Mouse (Mus musculus) mouse embryonic stem cell (cell line): ENCODE results near the gene Nlrc5.

Experiments
- in situ Hi-C, 2 experiments: fragments of 300-500 bp; cut with MboI; formaldehyde crosslinking; loops; 1 replicate in 1 of 2; 3 replicates in 1 of 2; pipeline ENCODE4 v1.14.3; 2019 to 2020; ENCODE audit warnings: low sequenced_read_pairs in 2 of 2, low pct_unique_long_range_greater_than_20kb in 1 of 2, mixed read lengths in 1 of 2; ENCODE audit not compliant: unreplicated experiment in 1 of 2

Gene Nlrc5

DNA sequence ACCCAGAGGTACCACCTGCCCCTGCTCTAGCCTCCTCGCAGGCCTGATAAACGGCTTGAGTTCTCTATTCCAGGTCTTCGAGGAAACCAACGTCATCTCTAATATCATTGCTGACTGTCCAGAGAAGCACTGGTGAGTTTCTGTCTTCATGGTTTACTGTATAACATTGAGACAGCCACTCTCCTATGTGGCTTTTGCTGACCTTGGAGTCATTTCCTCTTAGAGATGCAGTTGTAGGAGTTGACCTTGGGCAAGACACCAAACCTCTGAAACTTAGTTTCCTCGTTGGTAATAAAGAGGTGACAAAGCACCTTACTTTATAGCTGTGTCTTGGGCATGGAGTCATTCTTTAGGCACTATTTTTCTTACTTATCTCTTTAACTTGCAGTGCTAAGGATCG, 21.6 kb upstream of the Nlrc5 start:
- in situ Hi-C loops: no loop called here

GRCm38 (mm10) chr8:94413509-94413908, 20.6 kb upstream of the Nlrc5 start:
- in situ Hi-C loops: no loop called here

DNA sequence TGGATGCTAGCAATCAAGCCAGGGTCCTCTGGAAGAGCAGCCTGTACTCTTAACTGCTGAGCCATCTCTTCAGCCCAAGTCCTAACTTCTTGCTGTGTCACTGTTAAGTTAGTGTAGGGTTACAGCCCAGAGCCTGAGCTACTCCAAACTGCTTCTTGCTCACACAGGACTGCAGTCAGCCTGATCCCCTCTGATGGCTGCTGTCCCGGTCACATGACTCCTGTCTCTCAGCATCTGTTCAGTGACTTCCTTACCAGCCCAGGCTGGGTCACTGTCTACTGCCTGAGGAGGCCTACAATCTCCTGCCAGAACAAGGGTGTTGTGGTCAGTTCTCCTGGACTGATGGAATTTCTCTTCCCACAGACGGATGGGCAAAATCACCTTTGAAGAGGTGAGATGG, 18.9 kb upstream of the Nlrc5 start:
- in situ Hi-C loops: no loop called here

GRCm38 (mm10) chr8:94418017-94418416, 16.1 kb upstream of the Nlrc5 start:
- in situ Hi-C loops: no loop called here

- in situ Hi-C loops: no loop called here
These were observed 11.9 kb upstream of the Nlrc5 start for GRCm38 (mm10) chr8:94422270-94422669.

- in situ Hi-C loops: no loop called here
These were observed 6.2 kb upstream of the Nlrc5 start for GRCm38 (mm10) chr8:94427953-94428352.

DNA sequence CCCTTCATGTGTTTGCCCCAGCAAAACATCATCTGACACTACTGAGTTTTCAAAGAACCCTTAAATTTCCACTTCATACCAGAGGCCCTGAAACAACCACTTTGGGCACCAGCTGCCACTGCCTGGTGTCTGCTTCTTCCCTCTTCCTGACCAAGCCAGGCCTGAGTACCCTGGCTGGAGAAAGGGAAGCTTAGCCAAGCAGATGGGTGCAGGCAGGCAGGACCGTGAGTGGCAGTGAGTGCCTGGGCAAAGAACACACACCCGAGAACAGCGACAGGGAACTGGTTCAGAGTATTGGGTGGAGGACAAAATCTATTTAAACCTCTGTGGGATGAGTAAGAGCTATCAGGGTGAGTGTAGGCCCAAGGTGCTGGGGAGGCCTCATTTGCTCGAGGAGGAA, 5.7 kb upstream of the Nlrc5 start:
- in situ Hi-C loops: no loop called here

- in situ Hi-C loops: no loop called here
These were observed 4.8 kb upstream of the Nlrc5 start for GRCm38 (mm10) chr8:94429376-94429775.

DNA sequence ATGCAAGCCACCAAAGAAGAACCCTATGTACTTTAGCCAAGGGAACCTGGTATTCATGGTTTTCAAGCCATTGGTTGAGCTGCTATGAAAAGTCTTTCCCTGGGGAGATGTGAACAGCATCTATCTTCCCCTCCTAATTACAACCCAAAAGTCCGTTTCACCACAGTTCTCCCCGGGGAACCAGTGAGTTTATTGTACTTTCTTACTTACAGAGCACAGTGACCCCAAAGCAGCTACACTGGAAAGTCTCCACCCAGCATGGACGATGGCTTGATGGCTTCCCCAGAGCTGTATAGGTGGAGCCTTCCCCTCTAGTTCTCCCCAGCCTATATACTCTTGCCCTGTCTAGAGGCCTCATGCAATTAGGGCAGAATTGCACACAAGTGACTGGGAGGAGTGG, 1.9 kb upstream of the Nlrc5 start:
- in situ Hi-C loops: no loop called here

GRCm38 (mm10) chr8:94434958-94435357, 802 bp downstream of the Nlrc5 start:
- in situ Hi-C loops: no loop called here

DNA sequence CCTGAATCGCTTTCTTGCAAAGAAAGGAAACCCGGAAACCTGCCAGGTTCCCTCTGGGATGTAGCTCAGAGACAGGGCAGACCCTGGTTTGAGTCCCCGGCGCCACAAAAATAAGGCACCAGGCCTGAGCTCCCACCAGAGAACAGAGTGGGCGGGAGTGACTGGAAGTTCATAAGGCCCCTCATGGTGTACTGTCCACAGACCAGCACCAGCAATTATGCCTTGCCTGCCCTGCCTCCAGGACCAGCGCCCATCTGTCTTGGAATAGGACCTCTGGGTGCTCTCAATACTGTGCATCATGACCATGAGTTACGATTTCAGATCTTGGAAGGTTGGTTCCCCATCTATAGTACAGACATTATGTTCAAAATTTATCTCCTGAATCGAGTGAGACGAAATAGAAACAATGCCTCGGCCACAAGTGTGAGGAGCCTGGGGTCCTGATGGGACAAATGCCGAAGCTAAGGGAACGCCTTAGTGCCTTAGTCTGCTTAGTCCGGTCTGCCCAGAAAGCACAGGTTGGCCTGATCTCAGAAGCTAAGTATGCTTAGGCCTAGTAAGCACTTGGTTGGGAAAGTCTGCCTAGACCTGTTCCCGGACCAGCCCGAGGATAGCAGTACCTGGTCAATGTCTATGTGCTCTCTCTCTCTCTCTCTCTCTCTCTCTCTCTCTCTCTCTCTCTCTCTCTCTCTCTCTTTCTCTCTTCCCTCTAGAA, 1.4 kb downstream of the Nlrc5 start:
- in situ Hi-C loops: no loop called here

DNA sequence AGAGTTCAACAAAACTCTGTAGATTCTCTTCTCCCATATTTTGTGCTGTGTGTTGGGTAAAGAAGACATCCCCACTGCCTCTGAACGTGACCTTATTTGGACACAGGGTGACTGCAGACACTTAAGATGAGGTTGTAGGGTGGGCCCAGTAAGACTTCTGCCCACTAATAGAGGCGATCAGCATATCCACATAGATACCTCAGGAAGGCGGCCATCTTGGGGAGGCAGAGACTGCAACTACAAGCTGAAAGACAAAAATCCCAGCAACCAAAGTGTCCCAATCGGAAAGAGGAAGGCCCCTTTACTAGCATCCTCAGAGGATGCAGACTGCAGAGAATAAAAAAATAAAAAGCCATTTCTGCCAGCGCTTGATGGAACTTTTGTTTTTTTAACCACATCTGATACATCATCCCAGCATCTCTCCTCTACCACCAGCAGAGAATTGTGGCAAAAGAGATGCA, 2.0 kb downstream of the Nlrc5 start:
- in situ Hi-C loops: no loop called here

- in situ Hi-C loops: no loop called here
These were observed 2.7 kb downstream of the Nlrc5 start for GRCm38 (mm10) chr8:94436900-94437299.

- in situ Hi-C loops: no loop called here
These were observed 4.5 kb downstream of the Nlrc5 start for GRCm38 (mm10) chr8:94438659-94439058.

DNA sequence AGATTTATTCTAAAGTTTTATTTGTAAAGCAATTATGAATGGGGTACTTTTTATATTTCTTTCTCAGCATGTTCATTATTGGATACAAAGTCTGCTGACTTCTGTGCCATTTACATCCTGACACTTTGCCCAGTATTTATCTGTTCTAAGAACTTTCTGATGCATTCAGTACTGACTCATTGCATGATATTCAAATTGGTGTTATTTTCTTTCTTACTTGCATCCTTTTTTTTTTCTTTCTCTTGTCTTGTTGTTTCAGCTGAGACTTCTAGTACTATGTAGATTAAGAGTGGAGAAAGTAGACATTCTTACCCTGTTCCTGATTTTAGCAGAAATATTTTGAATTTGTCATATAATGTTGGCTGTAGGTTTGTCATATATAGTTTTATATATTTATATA, 5.5 kb downstream of the Nlrc5 start:
- in situ Hi-C loops: no loop called here

DNA sequence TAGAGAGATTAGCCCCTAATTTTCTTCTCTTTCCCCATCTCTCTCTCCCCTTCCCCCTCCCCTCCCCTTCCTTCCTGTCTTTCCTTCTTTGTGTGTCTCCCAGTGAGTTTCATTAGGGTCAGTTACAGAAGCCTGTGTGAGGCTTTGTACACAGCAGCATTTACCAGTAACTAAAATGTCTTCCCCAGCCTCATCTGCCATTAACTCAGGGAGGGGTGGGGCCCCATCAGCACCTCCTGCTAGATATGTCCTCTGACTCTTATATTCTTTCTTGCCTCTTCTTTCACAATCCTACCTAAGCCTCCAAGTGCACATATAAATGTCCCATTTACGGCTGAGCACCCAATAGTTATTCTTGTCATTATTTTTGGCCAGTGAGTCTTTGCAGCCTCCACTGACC, 6.2 kb downstream of the Nlrc5 start:
- in situ Hi-C loops: no loop called here

DNA sequence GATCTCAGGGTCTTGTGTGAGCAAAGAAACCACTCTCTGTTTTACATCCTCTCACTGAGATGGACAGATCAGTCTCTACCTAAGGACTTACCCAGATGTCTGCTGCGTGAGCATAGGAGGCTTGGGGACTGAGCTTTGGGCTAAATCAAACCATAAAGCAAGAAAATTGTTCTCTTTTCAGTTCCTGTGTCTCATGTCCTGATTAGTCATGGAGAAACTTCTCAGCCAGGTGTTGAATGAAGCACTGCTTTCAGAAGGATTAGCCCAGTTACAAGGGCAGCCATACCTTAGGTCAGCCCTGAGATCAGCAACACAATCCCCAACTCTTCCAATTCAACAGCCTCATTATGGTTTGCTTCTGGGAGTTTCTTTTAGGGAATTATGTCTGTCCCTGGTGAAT, 7.5 kb downstream of the Nlrc5 start:
- in situ Hi-C loops: no loop called here

- in situ Hi-C loops: no loop called here
These were observed 9.0 kb downstream of the Nlrc5 start for GRCm38 (mm10) chr8:94443153-94443552.

GRCm38 (mm10) chr8:94444480-94444879, 10.3 kb downstream of the Nlrc5 start:
- in situ Hi-C loops: no loop called here

GRCm38 (mm10) chr8:94447142-94447541, 13.0 kb downstream of the Nlrc5 start:
- in situ Hi-C loops: no loop called here
